Mouse (Mus musculus) cerebellum, adult 2 months (tissue): ENCODE results near the gene Sri.

ENCODE experiments used
- CTCF ChIP-seq: fragments of 200-500 bp; IDR thresholded peaks from 2 replicates; pipeline ENCODE4 v1.5.1; 2011; ENCODE audit warnings: low read depth, mild to moderate bottlenecking, control low read depth, low read length, moderate library complexity, borderline replicate concordance; ENCODE audit not compliant: insufficient read depth
- POLR2A ChIP-seq: fragments of 200-500 bp; IDR thresholded peaks from 2 replicates; pipeline ENCODE4 v1.6.1; 2011; ENCODE audit warnings: low read length, control low read depth, borderline replicate concordance; ENCODE audit not compliant: insufficient read depth

DNA sequence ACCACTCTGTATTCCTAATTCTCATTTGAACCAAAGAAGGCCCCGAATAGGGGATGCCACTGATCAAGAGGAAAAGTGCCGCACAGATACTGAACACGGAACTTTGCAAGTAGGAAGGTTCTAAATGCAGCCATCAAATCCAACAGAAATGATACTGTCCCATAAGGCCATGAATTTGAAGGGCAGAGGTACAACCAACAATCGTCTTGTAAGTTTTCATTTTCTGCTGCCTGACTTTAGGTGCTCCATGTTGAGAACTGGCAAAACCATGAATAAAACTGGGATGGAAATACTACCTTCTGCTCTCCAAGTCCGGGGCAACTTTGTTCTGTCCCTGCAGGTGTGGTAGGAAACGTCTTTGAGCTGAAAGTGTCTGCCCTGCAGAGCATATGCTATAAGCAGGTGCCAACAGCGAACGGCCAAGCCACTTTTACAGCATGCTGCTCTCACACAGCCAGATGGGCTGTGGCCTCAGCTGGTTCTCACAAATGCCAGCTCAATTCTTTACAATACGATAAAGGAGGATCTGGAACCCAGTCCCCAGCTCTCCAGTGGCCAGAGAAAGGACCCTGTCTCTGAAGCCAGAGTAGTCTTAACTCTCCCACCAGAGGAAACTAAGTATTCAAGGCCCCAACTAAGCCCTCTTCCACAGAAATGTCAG is 28.2 kb downstream of the Sri start:
- TF ChIP-seq CTCF (no peak), POLR2A (no peak)
